Mouse (Mus musculus) c-Kit-positive CD71-positive TER-119-positive erythroid progenitor cells, embryonic 14.5 days (primary cell): ENCODE results near the gene Padi3.

Experiments used
- DNase-seq: peaks from one replicate; pipeline ENCODE4 v3.0.0-alpha.2; 2013; ENCODE audit warnings: low spot score

Padi3 gene

DNA sequence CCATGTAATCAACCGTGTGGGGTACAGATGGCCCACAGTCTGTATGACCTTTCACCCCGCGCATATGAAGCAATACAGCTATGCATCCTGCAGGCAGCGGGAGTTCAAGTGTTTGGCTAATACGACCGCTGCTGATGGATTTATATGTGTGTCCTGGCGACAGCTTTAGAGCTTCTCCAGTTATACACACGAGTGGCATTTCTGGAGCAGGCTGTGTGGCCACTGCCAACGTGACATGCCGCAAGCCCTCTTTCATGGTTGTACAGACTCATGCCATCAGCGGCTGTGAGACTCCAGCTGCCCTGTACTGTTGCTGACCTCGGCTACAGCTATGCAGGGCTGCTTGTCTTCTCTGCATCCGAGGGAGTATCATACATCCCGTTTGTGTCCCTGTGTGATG, 29.9 kb downstream of the Padi3 start:
- no peak for DNase-seq

DNA sequence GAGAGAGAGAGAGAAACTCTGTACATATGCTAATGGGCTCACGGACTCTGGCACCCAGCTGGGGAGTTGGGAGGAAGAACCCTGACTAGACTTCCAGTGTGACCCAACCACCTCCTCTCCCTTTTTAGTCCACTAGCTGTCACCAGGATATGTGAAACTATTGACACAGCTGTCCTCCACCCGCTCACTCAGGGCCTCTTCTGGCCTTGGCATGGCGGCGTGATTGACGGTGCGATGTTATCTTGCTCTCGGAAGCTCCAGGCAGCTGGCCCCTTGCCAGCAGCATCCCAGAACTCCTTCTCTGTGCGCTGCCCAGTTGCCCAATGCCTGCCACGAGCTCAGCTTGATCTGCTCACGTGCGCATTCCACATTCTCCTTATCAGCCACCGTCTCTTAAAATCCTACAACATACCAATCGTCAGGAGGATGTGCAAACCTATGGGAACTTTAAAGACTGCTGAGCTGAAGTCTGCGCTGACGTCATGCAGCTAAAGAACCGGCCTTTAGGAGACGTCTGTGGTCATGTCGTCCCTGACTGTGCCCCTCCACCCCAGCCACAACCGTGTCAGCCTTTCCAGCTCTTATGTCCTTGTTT, 30.5 kb downstream of the Padi3 start:
- DNase-seq = no peak

GRCm38 (mm10) chr4:140776623-140777022, 33.8 kb downstream of the Padi3 start:
- DNase-seq = no peak

DNA sequence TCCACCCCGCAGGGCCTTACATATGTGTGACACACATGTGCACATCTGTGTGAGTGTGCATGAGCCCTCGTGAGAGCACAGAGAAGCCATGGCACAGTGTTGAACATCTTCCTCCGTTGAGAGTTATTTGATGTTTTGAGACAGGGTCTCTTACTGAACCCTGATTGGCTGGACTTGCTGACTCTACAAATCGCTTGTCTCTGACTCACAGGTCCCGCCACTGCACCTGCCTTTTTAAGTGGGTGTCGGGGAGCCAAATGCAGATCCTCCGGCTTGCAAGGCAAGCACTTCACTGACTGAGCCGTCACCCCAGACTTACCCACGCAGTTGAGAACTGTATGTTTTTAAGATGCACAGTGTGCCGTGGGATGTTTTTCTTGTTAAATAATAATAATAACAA, 34.6 kb downstream of the Padi3 start:
- no peak for DNase-seq

GRCm38 (mm10) chr4:140774893-140775292, 35.6 kb downstream of the Padi3 start:
- DNase-seq = no peak

DNA sequence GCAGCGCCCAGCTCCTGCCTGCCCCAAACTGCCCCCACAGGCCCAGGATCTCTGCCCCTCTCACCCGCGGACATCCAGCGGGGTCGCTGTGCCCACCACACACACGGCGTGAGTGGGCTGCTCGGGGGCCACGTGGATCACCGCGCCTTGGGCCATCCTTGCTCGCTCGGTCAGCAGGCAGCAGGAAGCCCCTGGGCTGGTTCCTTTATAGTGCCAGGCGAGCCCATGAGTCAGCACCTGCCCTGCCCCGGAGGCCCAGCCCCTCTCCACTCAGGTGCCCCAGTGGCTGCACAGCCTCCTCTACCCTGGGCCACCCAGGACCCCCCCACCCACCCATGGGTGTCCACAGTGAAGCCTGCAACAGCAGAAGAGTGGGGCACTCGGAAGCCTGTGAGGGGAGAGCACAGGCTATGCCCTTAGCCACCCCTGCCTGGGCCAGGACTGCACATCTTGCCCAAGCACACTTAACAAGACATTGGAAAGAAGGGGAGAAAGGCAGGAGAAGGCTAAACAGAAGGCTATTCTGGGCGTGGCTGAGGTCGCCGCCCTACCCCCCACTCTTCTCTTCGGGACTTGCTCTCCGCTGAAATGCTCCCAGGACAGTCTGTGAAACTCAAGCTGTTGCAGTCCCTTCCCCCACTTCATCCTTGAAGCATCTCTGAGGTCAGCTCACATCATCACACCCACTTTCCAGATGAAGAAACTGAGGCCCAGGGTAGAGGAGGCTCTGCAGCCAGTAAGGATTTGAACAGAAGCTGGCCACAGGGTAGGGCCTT, 36.2 kb downstream of the Padi3 start, which contains the start of gene Padi4:
Gene Padi4 (minus strand): TSS at position 212 of the 776 bp plus-strand sequence.
- no peak for DNase-seq

- no peak for DNase-seq
These were observed 39.4 kb downstream of the Padi3 start for GRCm38 (mm10) chr4:140771091-140771490.

GRCm38 (mm10) chr4:140770433-140770832, 40.0 kb downstream of the Padi3 start:
- no peak for DNase-seq

DNA sequence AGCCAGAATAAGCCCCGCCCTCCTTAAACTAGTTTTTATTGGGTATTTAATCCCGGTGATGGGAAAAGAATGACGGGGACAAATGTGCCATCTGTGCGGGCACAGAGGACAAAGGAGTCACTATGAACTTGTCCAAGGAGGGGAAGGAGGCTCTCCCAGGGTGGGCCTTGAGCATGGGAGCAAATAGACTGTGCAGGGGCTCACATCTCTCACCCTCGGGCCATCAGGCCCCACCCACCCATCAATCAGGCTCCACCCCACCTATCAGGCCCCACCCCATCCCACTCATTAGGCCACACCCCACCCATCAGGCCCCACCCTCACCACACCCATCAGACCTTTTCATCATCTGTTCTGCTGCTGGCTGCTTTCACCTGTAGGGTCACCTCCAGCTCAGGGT, 41.5 kb downstream of the Padi3 start:
- DNase-seq = no peak

- no peak for DNase-seq
These were observed 44.5 kb downstream of the Padi3 start for GRCm38 (mm10) chr4:140765936-140766335.

DNA sequence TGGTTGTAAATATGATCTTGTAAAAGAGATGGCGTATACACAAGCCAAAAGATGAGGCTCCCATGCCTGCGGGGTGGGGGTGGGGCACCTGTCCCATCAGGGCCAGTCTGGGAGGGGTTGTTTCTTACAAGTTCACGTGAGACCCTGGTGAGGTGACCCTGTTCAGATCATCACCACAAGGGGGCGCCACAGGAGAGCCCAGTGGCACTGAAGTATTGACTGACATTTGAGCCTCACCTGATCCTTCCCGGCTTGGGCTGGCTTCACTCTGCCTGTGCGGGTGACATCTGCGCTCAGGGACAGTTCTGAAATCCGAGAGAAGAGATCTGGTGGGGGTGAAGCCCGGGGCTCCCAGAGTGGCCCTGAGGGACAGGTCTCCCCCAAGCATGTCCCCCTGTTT, 47.3 kb downstream of the Padi3 start:
- DNase-seq = peak; percentile 53

- DNase-seq = no peak
These were observed 48.8 kb downstream of the Padi3 start for GRCm38 (mm10) chr4:140761601-140762000.

- DNase-seq = no peak
These were observed 54.6 kb downstream of the Padi3 start for GRCm38 (mm10) chr4:140755811-140756210.

DNA sequence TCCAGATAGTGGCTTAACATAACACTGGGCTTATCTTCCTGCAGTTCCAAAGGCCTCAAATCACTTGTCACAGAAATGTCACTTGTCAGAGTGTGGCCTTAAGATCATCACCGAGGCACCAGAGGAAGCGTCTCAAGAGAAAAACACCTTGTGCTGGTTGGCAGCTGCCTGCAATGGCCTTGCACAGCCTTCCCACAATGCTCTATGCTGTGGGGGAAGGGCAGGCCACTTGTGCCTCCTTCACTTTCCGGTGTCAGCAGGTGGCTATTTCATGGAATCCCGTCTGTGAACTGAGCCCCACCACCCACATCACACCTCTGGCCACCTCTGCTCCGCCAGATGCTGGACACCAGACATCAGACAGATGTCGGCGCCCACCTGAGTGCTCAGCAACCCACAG, 57.1 kb downstream of the Padi3 start:
- no peak for DNase-seq

- peak; percentile 22 for DNase-seq
These were observed 60.1 kb downstream of the Padi3 start for GRCm38 (mm10) chr4:140750328-140750727.

GRCm38 (mm10) chr4:140747978-140748377, 62.5 kb downstream of the Padi3 start:
- DNase-seq = no peak

- DNase-seq = peak; percentile 66
These were observed 65.8 kb downstream of the Padi3 start for GRCm38 (mm10) chr4:140744654-140745053.

DNA sequence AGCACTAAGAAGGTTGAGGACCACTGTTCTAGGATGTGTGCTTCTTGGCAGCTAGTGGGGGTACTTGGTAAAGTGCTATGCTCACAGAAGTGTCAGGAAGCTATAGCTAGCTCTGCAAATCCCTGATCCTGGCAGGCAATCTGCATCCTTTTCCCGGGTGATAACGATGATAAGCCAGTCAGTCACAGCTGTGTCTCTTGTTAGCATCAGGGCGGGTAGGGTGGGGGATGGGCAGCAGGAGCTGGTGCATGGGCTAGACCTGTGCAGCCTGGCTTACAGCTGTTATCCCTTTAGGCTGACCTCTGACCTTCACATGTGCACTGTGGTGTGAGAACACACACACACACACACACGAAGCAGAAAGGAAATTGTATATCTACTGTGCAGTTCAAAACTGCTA, 67.4 kb downstream of the Padi3 start:
- no peak for DNase-seq

DNA sequence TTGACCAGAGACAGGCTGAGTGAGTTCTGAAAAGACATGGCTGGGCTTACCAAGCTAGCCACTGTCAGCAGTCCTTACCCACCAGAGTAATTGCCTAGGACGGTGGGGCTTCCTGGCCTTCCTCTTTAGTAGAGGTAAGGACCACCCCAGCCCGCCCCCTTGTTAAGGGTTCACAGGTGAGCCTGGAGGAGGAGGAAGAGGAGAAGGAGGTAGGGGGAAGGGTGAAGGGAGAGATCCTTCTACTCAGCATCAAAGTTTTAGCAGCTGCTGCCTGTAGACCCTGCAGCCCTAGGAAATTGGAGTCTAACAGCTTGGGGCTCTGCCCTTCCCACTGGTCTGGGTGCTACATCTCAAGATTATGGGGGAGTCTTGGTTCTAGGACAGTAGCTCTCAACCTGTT, 67.9 kb downstream of the Padi3 start, which contains the start of gene Padi6:
Gene Padi6 (minus strand): TSS at position 101 of the 400 bp plus-strand sequence.
- no peak for DNase-seq

GRCm38 (mm10) chr4:140741401-140741800, 69.0 kb downstream of the Padi3 start:
- DNase-seq = no peak

DNA sequence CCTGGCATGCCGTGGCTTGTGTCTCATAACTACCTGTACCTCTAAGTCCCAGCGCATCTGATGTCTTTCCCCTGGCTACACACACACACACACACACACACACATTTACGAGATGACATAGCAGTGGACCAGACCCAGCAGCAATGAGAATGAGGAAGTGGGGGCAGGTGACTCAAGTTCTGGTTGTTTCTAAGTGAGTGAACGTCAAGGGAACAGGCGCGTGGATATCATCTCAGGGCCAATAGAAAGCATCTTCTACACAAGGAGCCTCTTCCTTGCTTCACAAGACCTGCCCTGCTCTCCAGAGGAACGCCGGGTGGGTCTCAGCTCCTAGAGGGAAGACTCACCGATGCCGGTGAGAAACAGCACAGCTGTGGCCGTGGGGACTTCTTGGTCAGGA, 69.8 kb downstream of the Padi3 start:
- no peak for DNase-seq
